Mouse (Mus musculus) limb, embryonic 11.5 days (tissue): ENCODE measurements at regions not wholly inside any gene's neighbourhood (a gene's known extent, or its start where the extent isn't known, plus 50 kb on each side); places are given as distances from the start of the nearest gene placed in this dataset.

Experiments used
- ATAC-seq: fragments of 200-750 bp; cut with Nextera tagmentation; 2 replicates; pipeline ENCODE4 v1.8.0; 2017; ENCODE audit warnings: low read depth; ENCODE audit not compliant: insufficient number of reproducible peaks, low FRiP score, low TSS enrichment
- DNase-seq: peaks from one replicate; pipeline ENCODE4 v3.0.0-alpha.2; 2015; ENCODE audit warnings: low spot score
- H3K27ac ChIP-seq: fragments of 300-500 bp; sonication (generic); replicated peaks from 2 replicates; pipeline ENCODE4 v1.5.1; 2014; ENCODE audit warnings: low read depth, mild to moderate bottlenecking, low read length
- H3K27me3 ChIP-seq: fragments of 300-500 bp; sonication (generic); 2 replicates; pipeline ENCODE4 v1.6.1; 2014; ENCODE audit warnings: mild to moderate bottlenecking, low read length, mixed read lengths; ENCODE audit not compliant: control insufficient read depth, insufficient read depth
- H3K36me3 ChIP-seq: fragments of 300-500 bp; sonication (generic); 2 replicates; pipeline ENCODE4 v1.6.1; 2014; ENCODE audit warnings: mild to moderate bottlenecking, low read length, moderate library complexity, mixed read lengths; ENCODE audit not compliant: control insufficient read depth, insufficient read depth
- H3K4me1 ChIP-seq: fragments of 300-500 bp; sonication (generic); 2 replicates; pipeline ENCODE4 v1.6.1; 2014; ENCODE audit warnings: low read length, mixed read lengths; ENCODE audit not compliant: control insufficient read depth, insufficient read depth
- H3K4me2 ChIP-seq: fragments of 300-500 bp; sonication (generic); 2 replicates; pipeline ENCODE4 v1.6.1; 2014; ENCODE audit warnings: low read depth, mild to moderate bottlenecking, moderate library complexity; ENCODE audit not compliant: severe bottlenecking
- H3K4me3 ChIP-seq: fragments of 300-500 bp; sonication (generic); 2 replicates; pipeline ENCODE4 v1.5.1; 2014; ENCODE audit warnings: low read depth, low read length
- H3K9ac ChIP-seq: fragments of 300-500 bp; sonication (generic); 2 replicates; pipeline ENCODE4 v1.6.1; 2014; ENCODE audit warnings: mild to moderate bottlenecking, low read length
- H3K9me3 ChIP-seq: fragments of 300-500 bp; sonication (generic); 2 replicates; pipeline ENCODE4 v1.6.1; 2016; ENCODE audit warnings: low read length; ENCODE audit not compliant: control insufficient read depth
- WGBS: fragments of 180-500 bp; shearing (Covaris S2); extraction: QIAGEN DNeasy Blood & Tissue Kit; methylation state at CpG from one replicate; pipeline ENCODE4 v1.1.7; 2014; 5-methylcytosine and 5-hydroxymethylcytosine counted together

DNA sequence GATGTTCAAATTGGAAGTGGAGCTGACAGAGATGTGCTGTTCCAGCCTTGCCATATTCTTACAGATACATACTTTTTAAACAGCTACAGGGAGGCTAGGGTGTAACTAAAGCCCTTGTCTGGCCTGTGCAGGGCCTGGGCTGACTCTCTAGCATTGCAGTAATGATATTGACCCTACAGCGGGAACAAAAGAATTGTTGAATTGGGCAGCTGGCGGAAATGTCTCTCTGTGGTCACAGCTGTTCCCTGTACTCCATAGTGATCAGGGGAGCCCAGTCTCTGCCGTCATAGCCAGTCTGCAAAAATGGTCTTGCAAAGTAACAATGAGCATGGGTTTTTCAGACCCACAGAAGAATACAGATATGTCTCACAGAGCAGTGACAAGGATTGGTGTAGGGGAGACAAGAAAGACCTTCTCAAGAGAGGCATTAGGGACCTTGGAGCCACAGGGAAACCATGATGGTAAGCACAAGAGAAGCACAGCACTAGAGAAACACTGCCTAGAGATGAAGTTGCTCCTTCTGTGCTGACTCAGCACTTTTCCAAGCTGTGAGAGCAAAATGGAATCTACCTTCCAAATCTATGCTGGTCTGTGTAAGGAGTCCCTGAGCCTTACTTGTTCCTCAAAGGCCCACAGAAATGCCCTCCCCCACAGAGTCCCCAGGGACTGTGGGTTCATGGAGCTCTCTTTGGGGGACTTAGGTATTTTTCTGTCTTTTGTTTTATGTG lies 111.2 kb upstream of the Gm12830 start:
- no peak overlapping the region for H3K9ac ChIP-seq
- H3K4me3 ChIP-seq, result no peak overlapping the region
- H3K27me3 ChIP-seq, result peaks cover 18% of the 10 kb centered on the region
- no peaks in the 10 kb centered on the region for H3K36me3 ChIP-seq
- no peak for ATAC-seq
- WGBS, result 72% methylated on average over 3 of the region's 3 CpGs
- H3K4me2 ChIP-seq, result no peak overlapping the region
- peaks cover 27% of the 10 kb centered on the region; the same call in 1 of the 2 replicates for H3K4me1 ChIP-seq
- H3K27ac ChIP-seq, result no peak overlapping the region
- H3K9me3 ChIP-seq, result no peaks in the 10 kb centered on the region
- DNase-seq, result no peak

GRCm38 (mm10) chr4:114711082-114711481 lies 110.4 kb upstream of the Gm12830 start:
- no peak overlapping the region for H3K9ac ChIP-seq
- H3K9me3 ChIP-seq, result no peaks in the 10 kb centered on the region
- H3K27ac ChIP-seq, result no peak overlapping the region
- no peak overlapping the region for H3K4me3 ChIP-seq
- no peaks in the 10 kb centered on the region for H3K36me3 ChIP-seq
- no peak for ATAC-seq
- peaks cover 23% of the 10 kb centered on the region for H3K27me3 ChIP-seq
- 52% methylated on average over 3 of the region's 3 CpGs for WGBS
- H3K4me1 ChIP-seq, result peaks cover 20% of the 10 kb centered on the region; the same call in 1 of the 2 replicates
- no peak for DNase-seq
- H3K4me2 ChIP-seq, result no peak overlapping the region

DNA sequence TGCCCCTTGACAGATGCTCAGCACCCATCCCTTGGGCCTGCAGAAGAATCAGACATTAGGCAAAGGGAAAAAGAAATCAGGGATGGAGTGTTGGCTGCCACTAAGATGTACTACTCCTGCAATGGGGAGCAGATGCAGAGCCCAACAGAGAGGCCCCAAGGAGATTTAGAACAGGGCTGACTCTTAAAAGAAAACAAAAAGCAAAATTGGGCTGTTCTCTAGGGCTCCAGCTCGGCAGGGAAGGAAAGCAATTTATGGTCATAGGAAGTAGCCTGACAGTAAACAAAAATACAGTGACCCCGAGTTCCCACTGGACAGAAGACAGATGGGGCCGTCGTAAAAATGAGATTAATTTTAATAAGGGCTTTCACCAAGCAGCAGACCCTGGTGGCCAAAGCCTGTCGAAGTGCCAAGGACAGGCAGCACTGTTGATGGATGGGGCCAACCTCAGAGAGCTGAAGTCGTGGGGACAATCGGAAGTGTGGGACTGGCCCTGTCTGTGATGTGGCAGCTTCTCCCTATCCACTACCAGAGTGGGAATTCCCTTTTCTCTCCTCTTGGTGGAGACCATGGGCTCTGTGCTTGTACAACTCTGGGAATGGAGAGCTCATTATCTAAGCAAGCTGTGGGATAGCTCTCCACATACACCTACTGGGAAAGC lies 109.4 kb upstream of the Gm12830 start:
- Histone ChIP-seq H3K9ac (no peak overlapping the region), H3K4me1 (peaks cover 22% of the 10 kb centered on the region; the same call in 1 of the 2 replicates), H3K36me3 (no peaks in the 10 kb centered on the region), H3K4me2 (no peak overlapping the region), H3K9me3 (no peaks in the 10 kb centered on the region), H3K27me3 (peaks cover 23% of the 10 kb centered on the region), H3K4me3 (no peak overlapping the region), H3K27ac (no peak overlapping the region)
- DNase-seq (no peak), ATAC-seq (no peak)
- WGBS, result 13% methylated on average over 7 of the region's 7 CpGs

- Histone ChIP-seq H3K9ac (no peak overlapping the region), H3K27ac (no peak overlapping the region), H3K4me1 (peaks cover 22% of the 10 kb centered on the region; the same call in 1 of the 2 replicates), H3K4me3 (no peak overlapping the region), H3K4me2 (no peak overlapping the region), H3K36me3 (no peaks in the 10 kb centered on the region), H3K27me3 (peaks cover 18% of the 10 kb centered on the region), H3K9me3 (no peaks in the 10 kb centered on the region)
- DNase-seq (no peak), ATAC-seq (no peak)
- 56% methylated on average over 4 of the region's 4 CpGs for WGBS
These were observed 108.5 kb upstream of the Gm12830 start for GRCm38 (mm10) chr4:114712921-114713527.

- Histone ChIP-seq H3K9me3 (no peaks in the 10 kb centered on the region), H3K9ac (no peak overlapping the region), H3K36me3 (no peaks in the 10 kb centered on the region), H3K4me2 (no peak overlapping the region), H3K27ac (no peak overlapping the region), H3K4me1 (peaks cover 22% of the 10 kb centered on the region), H3K27me3 (peaks cover 23% of the 10 kb centered on the region), H3K4me3 (no peak overlapping the region)
- peak; percentile 87 for DNase-seq
- ATAC-seq, result 0 out of 2 replicates have a peak, but pooled peaks have one; percentile 78
- WGBS, result 30% methylated on average over 2 of the region's 2 CpGs
These were observed 104.8 kb upstream of the Gm12830 start for GRCm38 (mm10) chr4:114716703-114717102.

GRCm38 (mm10) chr4:114720696-114721095 lies 100.8 kb upstream of the Gm12830 start:
- Histone ChIP-seq H3K9ac (no peak overlapping the region), H3K4me1 (peaks cover 12% of the 10 kb centered on the region), H3K36me3 (no peaks in the 10 kb centered on the region), H3K9me3 (no peaks in the 10 kb centered on the region), H3K27ac (no peak overlapping the region), H3K4me3 (no peak overlapping the region), H3K4me2 (no peak overlapping the region), H3K27me3 (peaks cover 19% of the 10 kb centered on the region; the same call in 1 of the 2 replicates)
- WGBS, result 7% methylated on average over 3 of the region's 3 CpGs
- DNase-seq (peak; percentile 48), ATAC-seq (no peak)

- no peak for ATAC-seq
- peak; percentile 38 for DNase-seq
- Histone ChIP-seq H3K9me3 (no peaks in the 10 kb centered on the region), H3K4me3 (no peak overlapping the region), H3K9ac (no peak overlapping the region), H3K27me3 (peaks cover 13% of the 10 kb centered on the region; the same call in 1 of the 2 replicates), H3K36me3 (no peaks in the 10 kb centered on the region), H3K4me2 (no peak overlapping the region), H3K27ac (no peak overlapping the region), H3K4me1 (peaks cover 12% of the 10 kb centered on the region)
- 64% methylated on average over 2 of the region's 2 CpGs for WGBS
These were observed 100.1 kb upstream of the Gm12830 start for GRCm38 (mm10) chr4:114721386-114721785.

DNA sequence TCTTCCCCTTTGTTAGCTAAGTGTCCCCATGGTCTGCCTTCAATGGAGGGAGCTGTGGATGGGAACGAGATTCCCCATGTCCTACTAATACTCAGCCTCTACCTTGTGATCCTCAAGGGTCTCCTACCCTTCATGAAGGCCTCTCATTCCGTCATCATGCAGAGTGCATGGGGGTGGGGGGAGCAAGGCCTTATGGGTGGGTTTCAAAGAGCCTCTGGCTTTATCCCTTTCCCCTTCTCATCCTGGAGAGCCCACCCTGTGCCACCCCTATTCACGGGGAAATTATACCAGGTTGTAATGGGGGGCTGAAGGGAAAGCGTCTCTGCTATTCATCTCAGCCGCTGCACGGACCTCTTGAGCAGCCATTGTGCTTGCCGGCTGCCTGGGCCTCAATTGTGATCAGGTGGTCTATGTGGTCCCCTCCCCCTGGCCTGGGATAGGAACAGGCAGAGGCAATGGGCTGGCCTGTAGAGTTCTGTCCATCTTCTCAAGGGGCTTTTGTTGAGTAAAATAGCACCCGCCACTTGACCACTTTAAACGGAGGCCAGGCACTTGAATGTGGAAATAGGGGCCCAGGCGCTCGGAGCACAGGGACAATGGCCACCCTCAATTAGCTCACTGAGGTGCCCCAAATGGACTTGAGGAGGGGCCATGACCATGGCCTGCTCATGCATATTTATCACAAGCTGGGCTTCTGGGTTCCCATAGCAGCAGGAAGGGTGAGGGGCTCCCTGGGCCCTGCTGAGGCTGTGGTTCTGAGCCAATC lies 93.1 kb upstream of the Gm12830 start:
- Histone ChIP-seq H3K9me3 (no peaks in the 10 kb centered on the region), H3K27me3 (peaks cover 8% of the 10 kb centered on the region; the same call in 1 of the 2 replicates), H3K4me1 (no peaks in the 10 kb centered on the region), H3K9ac (no peak overlapping the region), H3K4me3 (no peak overlapping the region), H3K4me2 (no peak overlapping the region), H3K27ac (no peak overlapping the region), H3K36me3 (no peaks in the 10 kb centered on the region)
- WGBS, result 91% methylated on average over 11 of the region's 11 CpGs
- no peak for ATAC-seq
- no peak for DNase-seq
